Mouse (Mus musculus): ENCODE measurements around the gene Zfhx3.

DNA sequence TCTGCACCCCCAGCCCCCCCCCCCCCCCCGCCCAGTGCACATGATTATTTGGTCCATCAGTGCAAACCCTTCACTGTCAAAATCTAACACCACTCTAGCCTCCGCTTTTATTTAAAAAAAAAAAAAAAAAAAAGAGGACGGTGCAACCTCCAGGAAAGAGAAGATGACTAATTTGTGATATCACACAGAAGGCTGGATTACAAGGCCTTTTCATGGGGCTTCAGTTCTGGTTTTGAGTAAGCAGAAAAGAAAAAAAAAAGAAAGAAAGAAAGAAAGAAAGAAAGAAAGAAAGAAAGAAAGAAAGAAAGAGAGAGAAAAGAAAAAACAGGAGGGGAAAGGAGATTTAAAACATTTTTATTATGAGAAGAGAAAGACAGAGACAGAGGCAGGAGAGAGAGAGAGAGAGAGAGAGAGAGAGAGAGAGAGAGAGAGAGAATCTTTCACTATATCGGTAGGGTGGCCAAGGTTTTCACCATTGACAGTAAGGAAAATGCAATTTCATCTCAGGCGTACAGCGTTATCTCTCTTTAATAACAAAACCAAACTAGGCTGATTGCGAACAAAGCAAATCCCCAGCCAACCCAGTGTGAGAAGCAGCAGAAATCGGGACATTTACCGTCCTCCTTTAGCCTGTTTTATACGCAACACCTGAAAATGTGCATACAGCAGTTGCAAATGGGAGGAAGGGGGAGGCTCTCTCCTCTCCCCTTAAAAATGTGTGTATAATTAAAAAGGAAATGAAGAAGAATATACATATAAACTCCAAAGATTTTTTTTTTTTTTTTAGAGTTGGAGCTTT, 1.3 kb downstream of the Zfhx3 start:
- TF ChIP-seq MXI1 (IDR thresholded peaks at IDR 0.05; ENCODE audit: low read depth, low read length) (no peak), CTCF (IDR thresholded peaks at IDR 0.05 in 2 of 3, conservative IDR thresholded peaks at IDR 0.05 in 1 of 3; ENCODE audit: control insufficient read depth in 1 of 3, insufficient read depth in 1 of 3, low read depth in 2 of 3, low read length in 3 of 3, poor library complexity in 1 of 3, severe bottlenecking in 1 of 3) (no peak), ETS1 (IDR thresholded peaks at IDR 0.05; ENCODE audit: low read depth, low read length) (no peak), POLR2A (IDR thresholded peaks at IDR 0.05; ENCODE audit: control insufficient read depth in 1 of 2, insufficient read depth in 1 of 2, low read depth in 1 of 2, low read length in 2 of 2, poor library complexity in 1 of 2) (no peak), KAT2A (conservative IDR thresholded peaks at IDR 0.05; ENCODE audit: low read depth, low read length) (no peak), GATA1 (IDR thresholded peaks at IDR 0.05; ENCODE audit: low read depth, low read length) (no peak), ELF1 (IDR thresholded peaks at IDR 0.05; ENCODE audit: low read depth, low read length) (no peak), MAFK (IDR thresholded peaks at IDR 0.05; ENCODE audit: borderline replicate concordance, low read depth, low read length) (no peak), TAL1 (IDR thresholded peaks at IDR 0.05; ENCODE audit: low read length) (no peak), GABPA (IDR thresholded peaks at IDR 0.05; ENCODE audit: low read depth, low read length) (no peak)

Data from MEL (cell line).